10 mouse cellular contexts compared by ENCODE assay signal in the genomic region with DNA sequence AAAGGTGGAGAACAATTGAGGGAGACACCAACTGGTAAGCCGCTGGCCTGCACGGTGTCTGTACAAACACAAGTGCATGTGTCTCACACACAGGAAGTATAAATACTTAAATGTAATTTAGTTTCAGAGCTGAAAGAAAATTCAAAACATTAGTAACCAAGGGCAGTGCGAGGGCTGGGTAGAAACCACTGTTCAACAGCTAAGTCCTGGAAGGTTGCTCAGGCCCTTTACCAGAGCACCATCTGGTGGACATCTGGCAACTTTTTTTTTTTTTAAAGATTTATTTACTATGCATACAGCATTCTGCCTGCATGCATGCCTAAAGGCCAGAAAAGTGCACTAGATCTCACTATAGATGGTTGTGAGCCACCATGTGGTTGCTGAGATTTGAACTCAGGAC. TPM values are rescaled to one million over a fixed set of nuclear protein-coding genes. Genes with fewer than 3 reads are reported as not detected.
A peak's percentile ranks its signal among the peaks of the same experiment; 100 is the strongest.
DNase-seq lines count a peak whose midpoint lies in the region; ATAC-seq and TF ChIP-seq lines count a peak whose summit lies in the region.
"Had no signal": no experiment of that assay in that cellular context is flagged by ENCODE, and none has a peak within 500 bp of the region (broad histone marks: within the 10 kb centered on the region; RNA-seq: fewer than 3 reads in every experiment).

No protein-coding gene starts in this region.

- no peak for TF ChIP-seq POLR2A in brain, embryonic 14.5 days (IDR thresholded peaks at IDR 0.05; ENCODE audit: borderline replicate concordance, extremely low read depth, insufficient read depth, insufficient read length, poor library complexity, severe bottlenecking)

- 0 out of 2 replicates have a peak, but pooled peaks cover under 1% of the 10 kb centered on the region for H3K4me1 ChIP-seq in heart, postnatal 0 days (ENCODE audit: control insufficient read depth, insufficient read depth)
- peaks cover under 1% of the 10 kb centered on the region for H3K4me1 ChIP-seq in kidney, embryonic 14.5 days (ENCODE audit: control insufficient read depth, insufficient read depth, low read length)

- peak; percentile 74 for DNase-seq in heart, postnatal 0 days (ENCODE audit: low spot score)
- DNase-seq in heart, postnatal 25 days (ENCODE audit: low spot score), result no peak
- peak; percentile 19 for DNase-seq in CD4-positive helper T cell, adult 2 months (ENCODE audit: low read depth, low spot score)
- DNase-seq in brain, embryonic 14.5 days (ENCODE audit: low read depth), result peak; percentile 68
- peak; percentile 77 for DNase-seq in retina, embryonic 14.5 days (ENCODE audit: low spot score)
- DNase-seq in urinary bladder, postnatal 36 days (ENCODE audit: low spot score in 2 of 2), result no peak
- no peak for DNase-seq in cerebellum, adult 18-20 months

- 0 out of 2 replicates have a peak, but pooled peaks have one; percentile 33 for ATAC-seq in heart, postnatal 0 days (ENCODE audit: insufficient read depth, low read depth)
- ATAC-seq in kidney, embryonic 14.5 days (ENCODE audit: low FRiP score, low TSS enrichment), result 0 out of 2 replicates have a peak, but pooled peaks have one; percentile 28

- TF ChIP-seq CTCF in heart, postnatal 0 days (IDR thresholded peaks at IDR 0.05; ENCODE audit: low read depth), result peak; percentile 66
- TF ChIP-seq CTCF in brain, embryonic 14.5 days (IDR thresholded peaks at IDR 0.05; ENCODE audit: borderline replicate concordance, extremely low read depth, insufficient read depth, insufficient read length), result peak; percentile 52; the same call in 1 of the 2 replicates

- no peak for TF ChIP-seq EP300 in heart, postnatal 0 days (IDR thresholded peaks at IDR 0.05; ENCODE audit: low read depth)

- no peak overlapping the region for H3K27ac ChIP-seq in heart, postnatal 0 days (ENCODE audit: low read depth)
- H3K27ac ChIP-seq in kidney, embryonic 14.5 days (ENCODE audit: low read depth, low read length), result no peak overlapping the region
- H3K27ac ChIP-seq: midbrain, embryonic 12.5 days had no signal

- intact Hi-C loops in heart, postnatal 25 days (cut with DNase I), result loop anchor here (1.0 kb wide), 1 partner anchor 115 kb away; no protein-coding TSS in a partner anchor

- no peak overlapping the region for H3K4me2 ChIP-seq in heart, postnatal 0 days (ENCODE audit: low read depth, low read length)
- no peak overlapping the region for H3K4me2 ChIP-seq in kidney, embryonic 14.5 days (replicated peaks; ENCODE audit: low read depth, low read length)
- H3K4me2 ChIP-seq: midbrain, embryonic 12.5 days had no signal

- WGBS in heart, postnatal 0 days, result 74% methylated on average over 3 of the region's 3 CpGs
- 70% methylated on average over 3 of the region's 3 CpGs for WGBS in kidney, embryonic 14.5 days

- peaks cover 34% of the 10 kb centered on the region for H3K36me3 ChIP-seq in heart, postnatal 0 days (replicated peaks; ENCODE audit: control insufficient read depth, insufficient read depth, low read length)
- H3K36me3 ChIP-seq in kidney, embryonic 14.5 days (ENCODE audit: control insufficient read depth, insufficient read depth, low read length), result peaks cover 23% of the 10 kb centered on the region

- no peak overlapping the region for H3K4me3 ChIP-seq in heart, postnatal 0 days (ENCODE audit: low read depth, low read length)
- no peak overlapping the region for H3K4me3 ChIP-seq in kidney, embryonic 14.5 days (ENCODE audit: low read length)
- H3K4me3 ChIP-seq: erythroblast, embryonic 14.5 days; midbrain, embryonic 12.5 days had no signal

- no peak overlapping the region for H3K9ac ChIP-seq in heart, postnatal 0 days (replicated peaks; ENCODE audit: low read depth, low read length)
- no peak overlapping the region for H3K9ac ChIP-seq in kidney, embryonic 14.5 days (ENCODE audit: low read depth, low read length)
- H3K9ac ChIP-seq: midbrain, embryonic 12.5 days had no signal

- no peaks in the 10 kb centered on the region for H3K9me3 ChIP-seq in heart, postnatal 0 days (replicated peaks; ENCODE audit: control insufficient read depth, low read length)
- no peaks in the 10 kb centered on the region for H3K9me3 ChIP-seq in kidney, embryonic 14.5 days (ENCODE audit: control insufficient read depth, low read length)
- H3K9me3 ChIP-seq: midbrain, embryonic 12.5 days had no signal

- H3K27me3 ChIP-seq in heart, postnatal 0 days (ENCODE audit: control insufficient read depth, insufficient read depth, low read length), result no peaks in the 10 kb centered on the region
- H3K27me3 ChIP-seq in kidney, embryonic 14.5 days (ENCODE audit: control insufficient read depth, insufficient read depth, low read length), result no peaks in the 10 kb centered on the region
- H3K27me3 ChIP-seq: midbrain, embryonic 12.5 days had no signal

RNA-seq across cellular contexts. Expression of a gene that starts 5.9 kb away (rescaled TPM):
- 9.8 and 11.9 TPM in 2 replicates for total RNA-seq in heart, postnatal 0 days (2014; rRNA removed; ENCODE audit: low replicate concordance)
- 20.5 and 21.5 TPM in 2 replicates for polyA plus RNA-seq in heart, postnatal 0 days (2015; fragmentation: Nextera tagmentation; extraction: Ambion mirVana)
- 10 to 100 TPM; 19.2 to 21.5 TPM for total RNA-seq in heart, postnatal 25 days (2021)
- 56.0 and 58.4 TPM in 2 replicates for polyA plus RNA-seq in brain, embryonic 14.5 days (2012; rRNA removed)
- polyA plus RNA-seq in kidney, embryonic 14.5 days (2014; fragmentation: Nextera tagmentation; extraction: Ambion mirVana), result 33.9 and 39.3 TPM in 2 replicates

RNA-seq across cellular contexts. Expression of a gene that starts 20.6 kb away (rescaled TPM):
- 39.0 and 54.3 TPM in 2 replicates for total RNA-seq in heart, postnatal 0 days (2014; rRNA removed; ENCODE audit: low replicate concordance)
- polyA plus RNA-seq in heart, postnatal 0 days (2015; fragmentation: Nextera tagmentation; extraction: Ambion mirVana), result 19.6 and 21.7 TPM in 2 replicates
- total RNA-seq in heart, postnatal 25 days (2021), result 10 to 100 TPM; 11.4 to 11.7 TPM
- 10.0 and 13.7 TPM in 2 replicates for polyA plus RNA-seq in brain, embryonic 14.5 days (2012; rRNA removed)
- polyA plus RNA-seq in kidney, embryonic 14.5 days (2014; fragmentation: Nextera tagmentation; extraction: Ambion mirVana), result 28.5 and 35.5 TPM in 2 replicates
- polyA plus RNA-seq: erythroblast, embryonic 14.5 days had no signal

RNA-seq across cellular contexts. Expression of a gene that starts 53.7 kb away (rescaled TPM):
- 13.4 and 15.6 TPM in 2 replicates for total RNA-seq in heart, postnatal 0 days (2014; rRNA removed; ENCODE audit: low replicate concordance)
- polyA plus RNA-seq in heart, postnatal 0 days (2015; fragmentation: Nextera tagmentation; extraction: Ambion mirVana), result 6.9 and 8.3 TPM in 2 replicates
- total RNA-seq in heart, postnatal 25 days (2021), result 10 to 100 TPM; 13.7 to 17.4 TPM
- 4.9 and 7.8 TPM in 2 replicates for polyA plus RNA-seq in brain, embryonic 14.5 days (2012; rRNA removed)
- 23.7 and 39.0 TPM in 2 replicates for polyA plus RNA-seq in kidney, embryonic 14.5 days (2014; fragmentation: Nextera tagmentation; extraction: Ambion mirVana)

Comparison
In these comparisons a context has a peak if more than half of its experiments do, and no peak if none do; other contexts are left out.
1. DNase-seq: peak in heart, postnatal 0 days (single experiment), CD4-positive helper T cell, adult 2 months (single experiment), brain, embryonic 14.5 days (single experiment) and retina, embryonic 14.5 days (single experiment); none in heart, postnatal 25 days (single experiment), urinary bladder, postnatal 36 days (0 of 2) and cerebellum, adult 18-20 months (0 of 2).